Mouse (Mus musculus) thymus, postnatal 0 days (tissue): ENCODE measurements at regions not wholly inside any gene's neighbourhood (a gene's known extent, or its start where the extent isn't known, plus 50 kb on each side); places are given as distances from the start of the nearest gene placed in this dataset.

ENCODE experiments used
- DNase-seq: peaks from one replicate; pipeline ENCODE4 v3.0.0-alpha.2; 2015; ENCODE audit warnings: low spot score

DNA sequence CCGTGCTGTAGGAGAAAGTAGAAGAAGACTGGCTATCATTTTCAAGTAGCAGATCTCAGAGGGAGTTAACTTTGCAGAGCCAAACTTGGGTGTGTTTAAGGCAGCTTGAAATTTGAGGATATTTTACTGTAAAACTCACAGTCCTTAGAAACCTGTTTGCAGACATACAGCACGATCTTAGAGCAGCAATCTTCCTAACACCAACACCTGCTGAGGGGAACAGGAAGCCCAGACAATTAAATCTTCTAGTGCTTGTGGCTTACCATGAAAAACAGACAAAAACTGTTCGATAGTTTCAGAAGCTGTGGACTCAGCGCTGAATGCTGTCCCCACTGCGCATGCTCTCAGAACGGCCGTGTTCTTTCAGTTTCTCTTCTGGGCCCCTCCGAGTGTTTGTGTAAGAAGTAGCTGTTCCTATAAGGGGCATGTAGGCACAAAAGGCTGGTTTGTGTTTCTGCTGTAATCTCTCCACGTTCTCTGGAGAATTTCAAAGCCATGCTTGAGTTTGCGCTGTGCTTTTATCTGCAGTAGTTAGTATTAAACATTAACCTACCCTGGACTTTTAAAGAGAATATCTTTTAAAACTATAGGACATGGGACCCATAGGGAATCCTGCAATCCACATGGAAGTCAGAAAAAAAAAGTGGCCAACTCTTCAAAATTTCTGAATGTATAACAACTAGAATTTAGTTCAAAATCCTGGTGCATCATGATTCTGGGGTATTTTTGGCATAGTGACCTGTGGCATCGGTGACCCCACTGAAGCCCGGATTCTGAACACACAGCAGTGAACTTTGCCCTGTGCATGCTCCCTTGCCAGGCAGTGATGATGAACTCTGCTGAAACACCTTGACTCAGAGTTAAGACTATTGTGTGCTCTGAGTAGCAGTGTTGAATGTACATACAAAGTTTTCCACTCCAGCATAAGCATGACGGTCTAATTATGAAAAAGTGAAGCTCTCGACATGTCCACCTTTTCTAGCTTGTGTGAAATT lies 584.4 kb downstream of the Etnk1 start:
- peak; percentile 94 for DNase-seq

DNA sequence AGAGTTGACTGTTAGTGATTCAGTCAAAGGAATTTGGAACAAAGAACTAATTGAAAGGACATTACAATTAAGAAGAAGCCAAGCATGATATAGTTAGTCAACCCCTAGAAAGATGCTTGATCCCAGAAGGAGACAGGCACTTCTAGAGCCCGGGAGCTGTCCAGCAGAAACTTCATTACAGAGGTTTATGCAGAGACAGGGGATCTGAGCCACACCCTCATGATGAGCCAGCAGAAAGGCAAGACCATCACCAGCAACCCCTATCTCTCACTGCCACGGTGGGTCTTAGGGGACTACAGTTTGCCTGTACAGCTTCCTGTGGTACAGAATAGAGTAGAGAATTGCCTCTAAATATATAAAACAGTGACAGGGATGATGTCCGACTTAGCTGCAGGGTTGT lies 590.4 kb downstream of the Etnk1 start:
- no peak for DNase-seq

DNA sequence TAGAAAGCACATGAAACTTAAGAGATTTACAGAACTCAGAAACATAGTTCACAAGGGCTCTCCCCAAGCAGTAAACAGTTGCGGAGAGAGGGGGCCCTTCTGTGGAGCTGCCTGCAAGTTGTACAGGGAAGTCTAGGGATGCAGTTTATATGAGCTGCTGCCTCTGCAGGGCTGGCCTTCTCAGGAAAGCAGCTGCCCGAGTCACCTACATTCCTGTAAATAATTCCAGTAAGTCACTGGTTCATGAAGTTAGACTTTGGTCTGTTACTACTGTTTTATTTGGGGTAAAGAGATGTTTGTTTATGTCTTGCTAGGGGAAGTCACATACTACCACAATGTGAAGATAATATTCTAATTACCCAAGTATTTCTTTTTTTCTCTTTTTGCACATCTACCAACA lies 601.1 kb downstream of the Etnk1 start:
- no peak for DNase-seq
